Mouse (Mus musculus): ENCODE data around the gene Gm6993.

GRCm38 (mm10) chr12:31235018-31235417 lies 5.6 kb upstream of the Gm6993 start:
- no peak for TF ChIP-seq CTCF (IDR thresholded peaks at IDR 0.05; ENCODE audit: control insufficient read depth, insufficient read depth, low read length)
- no peak for TF ChIP-seq POLR2A (IDR thresholded peaks at IDR 0.05; ENCODE audit: borderline replicate concordance, control insufficient read depth, low read depth, low read length)

Measured in bone marrow, adult 2 months (tissue).